Mouse (Mus musculus) CH12.LX (cell line): ENCODE results near the gene Hoxd13. TPM values are rescaled to one million over a fixed set of nuclear protein-coding genes. Genes with fewer than 3 reads are reported as not detected.

Experiments
- DNase-seq: peaks from one replicate; pipeline ENCODE4 v3.0.0-alpha.2; 2013; ENCODE audit errors: extremely low read depth
- H3K27ac ChIP-seq: 2 replicates; pipeline ENCODE4 v1.5.1; 2012; ENCODE audit warnings: low read depth, mild to moderate bottlenecking, control low read depth, moderate library complexity; ENCODE audit not compliant: insufficient read depth
- H3K27me3 ChIP-seq: replicated peaks from 2 replicates; pipeline ENCODE3; 2012; ENCODE audit warnings: inconsistent platforms
- H3K36me3 ChIP-seq, 2 experiments: replicated peaks in 1 of 2; 2 replicates each; pipeline versions ENCODE3 to v1.6.1; 2012; ENCODE audit warnings: inconsistent platforms in 1 of 2, low read length in 1 of 2, mild to moderate bottlenecking in 1 of 2, mixed read lengths in 1 of 2, moderate library complexity in 1 of 2; ENCODE audit not compliant: control insufficient read depth in 1 of 2, insufficient read depth in 1 of 2
- H3K4me1 ChIP-seq, 2 experiments: 2 replicates each; pipeline ENCODE4 v1.6.1; 2012; ENCODE audit warnings: inconsistent platforms in 1 of 2, moderate library complexity in 1 of 2; ENCODE audit not compliant: insufficient read depth in 2 of 2, control insufficient read depth in 1 of 2
- H3K4me2 ChIP-seq: 2 replicates; pipeline ENCODE4 v1.6.1; 2012; ENCODE audit warnings: low read depth, mild to moderate bottlenecking, control low read depth; ENCODE audit not compliant: poor library complexity, insufficient read depth, severe bottlenecking
- H3K4me3 ChIP-seq, 3 experiments: fragments of 150-350 bp in 1 of 3; sonication (generic) in 1 of 3; replicated peaks in 1 of 3; 2 replicates each; pipeline versions ENCODE3 to v1.5.1; 2011 to 2012; ENCODE audit warnings: low read depth in 2 of 3, low read length in 2 of 3, mild to moderate bottlenecking in 2 of 3, moderate library complexity in 2 of 3, control low read depth in 1 of 3, improper control_type of control experiment in 1 of 3, inconsistent platforms in 1 of 3, mixed read lengths in 1 of 3; ENCODE audit not compliant: poor library complexity in 1 of 3
- H3K79me2 ChIP-seq: replicated peaks from 2 replicates; pipeline ENCODE4 v1.6.1; 2012; ENCODE audit warnings: mild to moderate bottlenecking, moderate library complexity; ENCODE audit not compliant: control insufficient read depth, poor library complexity, insufficient read depth, severe bottlenecking; ENCODE audit errors: extremely low read depth
- H3K9ac ChIP-seq: 2 replicates; pipeline ENCODE4 v1.6.1; 2012; ENCODE audit warnings: low read depth, mild to moderate bottlenecking, control low read depth, moderate library complexity; ENCODE audit not compliant: insufficient read depth
- H3K9me3 ChIP-seq: replicated peaks from 2 replicates; pipeline ENCODE3; 2012; ENCODE audit warnings: low read length, inconsistent platforms, mixed read lengths
- CHD1 ChIP-seq: IDR thresholded peaks from 2 replicates; pipeline ENCODE4 v1.6.1; 2012; ENCODE audit warnings: low read depth, low read length, improper control_type of control experiment, inconsistent platforms
- CHD2 ChIP-seq: IDR thresholded peaks from 2 replicates; pipeline ENCODE4 v1.6.1; 2011; ENCODE audit warnings: low read length, improper control_type of control experiment
- CTCF ChIP-seq, 2 experiments: IDR thresholded peaks in 1 of 2; conservative IDR thresholded peaks in 1 of 2; 2 replicates each; pipeline ENCODE4 v1.5.1; 2011 to 2012; ENCODE audit warnings: low read depth in 2 of 2, low read length in 2 of 2, improper control_type of control experiment in 1 of 2, inconsistent platforms in 1 of 2, mild to moderate bottlenecking in 1 of 2, moderate library complexity in 1 of 2
- E2F4 ChIP-seq: IDR thresholded peaks from 2 replicates; pipeline ENCODE4 v1.6.1; 2011; ENCODE audit warnings: low read depth, low read length, improper control_type of control experiment; ENCODE audit not compliant: insufficient replicate concordance
- HCFC1 ChIP-seq: IDR thresholded peaks from 2 replicates; pipeline ENCODE4 v1.6.1; 2012; ENCODE audit warnings: low read depth, mild to moderate bottlenecking, inconsistent platforms, low read length, improper control_type of control experiment
- IRF4 ChIP-seq: IDR thresholded peaks from 2 replicates; pipeline ENCODE4 v1.6.1; 2014; ENCODE audit warnings: low read depth, mild to moderate bottlenecking, inconsistent platforms, low read length, improper control_type of control experiment
- MAX ChIP-seq: IDR thresholded peaks from 2 replicates; pipeline ENCODE4 v1.6.1; 2011; ENCODE audit warnings: low read length, improper control_type of control experiment
- MEF2A ChIP-seq: IDR thresholded peaks from 2 replicates; pipeline ENCODE4 v1.6.1; 2014; ENCODE audit warnings: low read depth, mild to moderate bottlenecking, inconsistent platforms, low read length, improper control_type of control experiment, borderline replicate concordance
- MYC ChIP-seq: IDR thresholded peaks from 2 replicates; pipeline ENCODE4 v1.6.1; 2011; ENCODE audit warnings: low read depth, mild to moderate bottlenecking, improper control_type of control experiment, low read length
- NELFE ChIP-seq: IDR thresholded peaks from 2 replicates; pipeline ENCODE4 v1.6.1; 2011; ENCODE audit warnings: low read depth, low read length, improper control_type of control experiment
- POLR2A ChIP-seq: IDR thresholded peaks from 2 replicates; pipeline ENCODE4 v1.6.1; 2011; ENCODE audit warnings: low read depth, mild to moderate bottlenecking, improper control_type of control experiment, low read length
- POLR2AphosphoS2 ChIP-seq: IDR thresholded peaks from 2 replicates; pipeline ENCODE4 v1.6.1; 2011; ENCODE audit warnings: low read depth, low read length, improper control_type of control experiment
- SIN3A ChIP-seq: IDR thresholded peaks from 2 replicates; pipeline ENCODE4 v1.6.1; 2012; ENCODE audit warnings: low read length, improper control_type of control experiment, inconsistent platforms
- SMC3 ChIP-seq: IDR thresholded peaks from 2 replicates; pipeline ENCODE4 v1.6.1; 2011; ENCODE audit warnings: low read depth, low read length, improper control_type of control experiment
- TCF12 ChIP-seq: IDR thresholded peaks from 2 replicates; pipeline ENCODE4 v1.6.1; 2014; ENCODE audit warnings: low read depth, mild to moderate bottlenecking, inconsistent platforms, low read length, improper control_type of control experiment
- UBTF ChIP-seq: IDR thresholded peaks from 2 replicates; pipeline ENCODE4 v1.6.1; 2012; ENCODE audit warnings: low read depth, mild to moderate bottlenecking, inconsistent platforms, low read length, improper control_type of control experiment, moderate library complexity
- USF1 ChIP-seq: IDR thresholded peaks from 2 replicates; pipeline ENCODE4 v1.6.1; 2014; ENCODE audit warnings: low read depth, mild to moderate bottlenecking, inconsistent platforms, low read length, improper control_type of control experiment
- ZC3H11A ChIP-seq: IDR thresholded peaks from 2 replicates; pipeline ENCODE4 v1.6.1; 2012; ENCODE audit warnings: low read depth, mild to moderate bottlenecking, inconsistent platforms, low read length, improper control_type of control experiment
- ZKSCAN1 ChIP-seq: IDR thresholded peaks from 2 replicates; pipeline ENCODE4 v1.6.1; 2012; ENCODE audit warnings: low read depth, inconsistent platforms, low read length, improper control_type of control experiment, borderline replicate concordance
- ZMIZ1 ChIP-seq: IDR thresholded peaks from 2 replicates; pipeline ENCODE4 v1.6.1; 2012; ENCODE audit warnings: low read depth, mild to moderate bottlenecking, inconsistent platforms, low read length, improper control_type of control experiment
- ZNF384 ChIP-seq: IDR thresholded peaks from 2 replicates; pipeline ENCODE4 v1.6.1; 2012; ENCODE audit warnings: low read depth, low read length, improper control_type of control experiment, inconsistent platforms
- dilution Hi-C: fragments of 300-500 bp; cut with MboI; formaldehyde crosslinking; loops from 2 replicates; pipeline ENCODE4 v1.14.3; 2020; ENCODE audit warnings: low sequenced_read_pairs; ENCODE audit not compliant: extremely low pct_unique_long_range_greater_than_20kb, extremely low pct_ligation_motif_present
- in situ Hi-C: fragments of 300-500 bp; cut with MboI; formaldehyde crosslinking; loops from 3 replicates; pipeline ENCODE4 v1.14.3; 2019; ENCODE audit warnings: low sequenced_read_pairs, low pct_ligation_motif_present, low pct_unique_long_range_greater_than_20kb, mixed read lengths
- polyA plus RNA-seq: library from polyadenylated mRNA; unstranded; fragments of >175 nt; gene quantifications from 2 replicates; pipeline ENCODE4 v1.2.1, GENCODE M21; 2012; ENCODE audit warnings: low read depth; ENCODE audit not compliant: insufficient read length
- total RNA-seq, 2 experiments: library from RNA; depleted of rRNA; stranded (reverse); fragments of 300-350 nt in 1 of 2; fragments of >200 nt in 1 of 2; gene quantifications; 2 replicates each; pipeline ENCODE4 v1.2.3; 2012 to 2014

Hoxd13 gene
- total and polyA plus RNA-seq, 3 experiments, result not detected

- no peak overlapping the region for H3K4me3 ChIP-seq
- no peak overlapping the region for H3K9ac ChIP-seq
- peaks cover 19% of the 10 kb centered on the region for H3K9me3 ChIP-seq
- H3K79me2 ChIP-seq, result no peaks in the 10 kb centered on the region
- H3K27ac ChIP-seq, result no peak overlapping the region
- H3K27me3 ChIP-seq, result no peaks in the 10 kb centered on the region
- H3K4me1 ChIP-seq, result no peaks in the 10 kb centered on the region
- no peaks in the 10 kb centered on the region for H3K36me3 ChIP-seq
- in situ Hi-C loops, result loop anchor here (10.0 to 25.0 kb wide), 2 partner anchors 448 to 616 kb away; no protein-coding TSS in a partner anchor
- H3K4me2 ChIP-seq, result no peak overlapping the region
- TF ChIP-seq SIN3A (no peak), UBTF (no peak), ZC3H11A (no peak), CHD1 (no peak), SMC3 (no peak), E2F4 (no peak), MAX (no peak), ZKSCAN1 (no peak), POLR2A (no peak), ZNF384 (no peak), MEF2A (no peak), ZMIZ1 (no peak), CHD2 (no peak), USF1 (no peak), MYC (no peak), POLR2AphosphoS2 (no peak), IRF4 (no peak), HCFC1 (no peak)
- DNase-seq, result no peak
- dilution Hi-C loops, result no loop called here
These were observed 28.6 kb downstream of the Hoxd13 start for GRCm38 (mm10) chr2:74696442-74697335.

DNA sequence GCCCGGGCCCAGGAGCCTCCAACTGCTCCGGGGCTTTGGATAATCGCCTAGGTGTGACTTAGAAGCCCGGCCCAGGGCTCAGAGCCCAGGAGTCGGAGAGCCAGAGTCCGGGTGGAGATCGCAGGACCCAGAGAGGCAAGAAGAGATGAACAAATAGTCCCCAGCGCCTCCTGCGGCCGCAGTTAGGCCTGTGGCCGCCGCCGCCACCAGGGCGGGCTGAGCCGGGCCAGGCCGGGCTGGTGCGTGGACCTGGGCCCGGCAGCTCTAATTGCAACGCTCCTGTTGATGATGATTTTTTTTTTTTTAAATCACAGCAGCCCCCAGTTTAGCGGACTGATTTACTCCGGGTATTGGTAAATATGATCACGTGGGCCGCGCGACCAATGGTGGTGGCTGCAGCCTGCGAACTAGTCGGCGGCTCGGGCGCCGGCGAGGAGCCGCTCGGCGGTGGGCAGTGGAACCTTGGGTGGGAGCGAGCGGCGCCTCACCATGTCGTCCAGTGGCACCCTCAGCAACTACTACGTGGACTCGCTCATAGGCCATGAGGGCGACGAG lies 29.5 kb downstream of the Hoxd13 start, which contains the start of gene Hoxd9:
Gene Hoxd9, plus strand, starts transcription at position 161 of the 555 bp plus-strand sequence.
- dilution Hi-C loops, result no loop called here

More for the DNA sequence above, 29.5 kb downstream of the Hoxd13 start, which contains the start of gene Hoxd9:
- Histone ChIP-seq H3K79me2 (no peaks in the 10 kb centered on the region), H3K36me3 (no peaks in the 10 kb centered on the region), H3K4me2 (no peak within 1 kb of the TSS), H3K9ac (no peak within 1 kb of the TSS), H3K4me3 (no peak within 1 kb of the TSS), H3K9me3 (peaks cover 11% of the 10 kb centered on the region), H3K27ac (no peak within 1 kb of the TSS), H3K4me1 (no peaks in the 10 kb centered on the region), H3K27me3 (no peaks in the 10 kb centered on the region)
- in situ Hi-C loops, result loop anchor here (10.0 to 25.0 kb wide), 2 partner anchors 447 to 615 kb away; no protein-coding TSS in a partner anchor
- DNase-seq, result no peak
- no peak for TF ChIP-seq ZKSCAN1
- no peak for TF ChIP-seq TCF12
- TF ChIP-seq CTCF (conservative IDR thresholded peaks at IDR 0.05 in 1 of 2, IDR thresholded peaks at IDR 0.05 in 1 of 2; ENCODE audit: low read depth in 2 of 2, low read length in 2 of 2), result no peak
- TF ChIP-seq NELFE, result no peak
